Mouse (Mus musculus) kidney, embryonic 16.5 days (tissue): Measurements from ENCODE around the gene Hsd3b7. TPM values are rescaled to one million over a fixed set of nuclear protein-coding genes. Genes with fewer than 3 reads are reported as not detected.
A peak's percentile ranks its signal among the peaks of the same experiment; 100 is the strongest.

Experiments
- ATAC-seq: fragments of 200-750 bp; cut with Nextera tagmentation; 2 replicates; pipeline ENCODE4 v1.8.0; 2017; ENCODE audit warnings: moderate TSS enrichment; ENCODE audit not compliant: low FRiP score, low TSS enrichment
- H3K27ac ChIP-seq: fragments of 300-500 bp; sonication (generic); 2 replicates; pipeline ENCODE4 v1.5.1; 2014; ENCODE audit warnings: low read length
- H3K27me3 ChIP-seq: fragments of 300-500 bp; sonication (generic); 2 replicates; pipeline ENCODE4 v1.6.1; 2014; ENCODE audit warnings: low read length, control low read depth, mixed read lengths; ENCODE audit not compliant: insufficient read depth
- H3K36me3 ChIP-seq: fragments of 300-500 bp; sonication (generic); 2 replicates; pipeline ENCODE4 v1.6.1; 2014; ENCODE audit warnings: low read length, control low read depth, mixed read lengths; ENCODE audit not compliant: insufficient read depth
- H3K4me1 ChIP-seq: fragments of 300-500 bp; sonication (generic); 2 replicates; pipeline ENCODE4 v1.6.1; 2014; ENCODE audit warnings: low read length, control low read depth, mixed read lengths; ENCODE audit not compliant: insufficient read depth
- H3K4me2 ChIP-seq: fragments of 300-500 bp; sonication (generic); replicated peaks from 2 replicates; pipeline ENCODE4 v1.6.1; 2014; ENCODE audit warnings: low read depth, low read length
- H3K4me3 ChIP-seq: fragments of 300-500 bp; sonication (generic); 2 replicates; pipeline ENCODE4 v1.5.1; 2014; ENCODE audit warnings: mild to moderate bottlenecking, low read length
- H3K9ac ChIP-seq: fragments of 300-500 bp; sonication (generic); replicated peaks from 2 replicates; pipeline ENCODE4 v1.6.1; 2014; ENCODE audit warnings: low read length
- H3K9me3 ChIP-seq: fragments of 300-500 bp; sonication (generic); 2 replicates; pipeline ENCODE4 v1.6.1; 2016; ENCODE audit warnings: low read length, control low read depth
- WGBS: fragments of 180-500 bp; shearing (Covaris S2); extraction: QIAGEN DNeasy Blood & Tissue Kit; methylation state at CpG from one replicate; pipeline ENCODE4 v1.1.7; 2014; 5-methylcytosine and 5-hydroxymethylcytosine counted together
- polyA plus RNA-seq: library from polyadenylated mRNA; unstranded; fragments of >200 nt; fragmentation: Nextera tagmentation; extraction: Ambion mirVana; gene quantifications from 2 replicates; pipeline ENCODE4 v1.2.1, GENCODE M21; 2015

The Hsd3b7 gene
- polyA plus RNA-seq, 1 experiment from 2014 or later: 33.2 TPM

GRCm38 (mm10) chr7:127814241-127814921 lies 14.0 kb downstream of the Hsd3b7 start:
- Histone ChIP-seq H3K4me1 (peaks cover 12% of the 10 kb centered on the region; the same call in 1 of the 2 replicates), H3K9ac (0 out of 2 replicates have a peak overlapping the region, but pooled peaks have one; percentile 26), H3K36me3 (no peaks in the 10 kb centered on the region), H3K4me2 (no peak overlapping the region), H3K27me3 (no peaks in the 10 kb centered on the region), H3K9me3 (no peaks in the 10 kb centered on the region), H3K4me3 (no peak overlapping the region), H3K27ac (peak overlapping the region; percentile 51; the same call in 1 of the 2 replicates)
- 59% methylated on average over 19 of the region's 19 CpGs for WGBS
- 0 out of 2 replicates have a peak, but pooled peaks have one; percentile 20 for ATAC-seq

- no peak for ATAC-seq
- H3K4me3 ChIP-seq: no peak overlapping the region
- 0 out of 2 replicates have a peak overlapping the region, but pooled peaks have one; percentile 10 for H3K9ac ChIP-seq
- 78% methylated on average over 15 of the region's 15 CpGs for WGBS
- H3K27ac ChIP-seq: 0 out of 2 replicates have a peak overlapping the region, but pooled peaks have one; percentile 30
- peaks cover 12% of the 10 kb centered on the region; the same call in 1 of the 2 replicates for H3K4me1 ChIP-seq
- no peaks in the 10 kb centered on the region for H3K36me3 ChIP-seq
- H3K9me3 ChIP-seq: no peaks in the 10 kb centered on the region
- H3K4me2 ChIP-seq: no peak overlapping the region
- no peaks in the 10 kb centered on the region for H3K27me3 ChIP-seq
These were observed 14.8 kb downstream of the Hsd3b7 start for GRCm38 (mm10) chr7:127815116-127815665.

- Histone ChIP-seq H3K9ac (peak overlapping the region; percentile 37; the same call in 1 of the 2 replicates), H3K36me3 (no peaks in the 10 kb centered on the region), H3K4me1 (peaks cover 16% of the 10 kb centered on the region; the same call in 1 of the 2 replicates), H3K27ac (peak overlapping the region; percentile 37; the same call in 1 of the 2 replicates), H3K4me3 (no peak overlapping the region), H3K4me2 (no peak overlapping the region), H3K27me3 (no peaks in the 10 kb centered on the region), H3K9me3 (no peaks in the 10 kb centered on the region)
- WGBS: 56% methylated on average over 15 of the region's 15 CpGs
- peak; percentile 60 for ATAC-seq
These were observed 15.8 kb downstream of the Hsd3b7 start for GRCm38 (mm10) chr7:127815954-127816821.

GRCm38 (mm10) chr7:127817053-127817452 lies 16.6 kb downstream of the Hsd3b7 start:
- 62% methylated on average over 7 of the region's 7 CpGs for WGBS
- H3K9ac ChIP-seq: no peak overlapping the region
- no peak for ATAC-seq
- no peak overlapping the region for H3K27ac ChIP-seq
- H3K9me3 ChIP-seq: no peaks in the 10 kb centered on the region
- no peaks in the 10 kb centered on the region for H3K36me3 ChIP-seq
- no peak overlapping the region for H3K4me3 ChIP-seq
- H3K4me2 ChIP-seq: no peak overlapping the region
- no peaks in the 10 kb centered on the region for H3K27me3 ChIP-seq
- peaks cover 20% of the 10 kb centered on the region; the same call in 1 of the 2 replicates for H3K4me1 ChIP-seq

- H3K9ac ChIP-seq: no peak overlapping the region
- no peak overlapping the region for H3K27ac ChIP-seq
- H3K4me1 ChIP-seq: peaks cover 20% of the 10 kb centered on the region; the same call in 1 of the 2 replicates
- no peak overlapping the region for H3K4me2 ChIP-seq
- no peak for ATAC-seq
- no peaks in the 10 kb centered on the region for H3K36me3 ChIP-seq
- no peak overlapping the region for H3K4me3 ChIP-seq
- no peaks in the 10 kb centered on the region for H3K9me3 ChIP-seq
- 95% methylated on average over 5 of the region's 5 CpGs for WGBS
- no peaks in the 10 kb centered on the region for H3K27me3 ChIP-seq
These were observed 17.4 kb downstream of the Hsd3b7 start for GRCm38 (mm10) chr7:127817776-127818175.

- 50% methylated on average over 13 of the region's 13 CpGs for WGBS
- Histone ChIP-seq H3K9me3 (no peaks in the 10 kb centered on the region), H3K9ac (peak overlapping the region; percentile 46; the same call in 1 of the 2 replicates), H3K4me2 (no peak overlapping the region), H3K4me3 (no peak overlapping the region), H3K36me3 (no peaks in the 10 kb centered on the region), H3K4me1 (peaks cover 21% of the 10 kb centered on the region), H3K27ac (peak overlapping the region; percentile 76), H3K27me3 (no peaks in the 10 kb centered on the region)
- no peak; the same call in 1 of the 2 replicates for ATAC-seq
These were observed 20.6 kb downstream of the Hsd3b7 start for GRCm38 (mm10) chr7:127820836-127821509.

GRCm38 (mm10) chr7:127822494-127822893 lies 22.1 kb downstream of the Hsd3b7 start:
- no peaks in the 10 kb centered on the region for H3K36me3 ChIP-seq
- H3K4me2 ChIP-seq: no peak overlapping the region
- H3K9me3 ChIP-seq: no peaks in the 10 kb centered on the region
- ATAC-seq: no peak
- H3K27ac ChIP-seq: no peak overlapping the region
- no peak overlapping the region for H3K4me3 ChIP-seq
- no peaks in the 10 kb centered on the region for H3K27me3 ChIP-seq
- peaks cover 19% of the 10 kb centered on the region for H3K4me1 ChIP-seq
- H3K9ac ChIP-seq: no peak overlapping the region
- WGBS: 73% methylated on average over 3 of the region's 3 CpGs

- peak overlapping the region; percentile 64 for H3K4me3 ChIP-seq
- WGBS: 53% methylated on average over 7 of the region's 11 CpGs
- H3K4me1 ChIP-seq: peaks cover 19% of the 10 kb centered on the region
- peak overlapping the region; percentile 85 for H3K4me2 ChIP-seq
- ATAC-seq: peak; percentile 18
- no peaks in the 10 kb centered on the region for H3K27me3 ChIP-seq
- H3K36me3 ChIP-seq: no peaks in the 10 kb centered on the region
- H3K27ac ChIP-seq: peak overlapping the region; percentile 51; the same call in 1 of the 2 replicates
- peak overlapping the region; percentile 75 for H3K9ac ChIP-seq
- H3K9me3 ChIP-seq: no peaks in the 10 kb centered on the region
These were observed 23.1 kb downstream of the Hsd3b7 start for GRCm38 (mm10) chr7:127823236-127824171.
